Mouse (Mus musculus): Measurements from ENCODE around the gene Lrrc10b. TPM values are rescaled to one million over a fixed set of nuclear protein-coding genes. Genes with fewer than 3 reads are reported as not detected.
A peak's percentile ranks its signal among the peaks of the same experiment; 100 is the strongest.

The Lrrc10b gene
- total RNA-seq (2021), result 10 to 100 TPM; 58.7 to 58.9 TPM
- long read RNA-seq, experiment 1, transcript Lrrc10b-201 (1 exons, 2,103 nt), result major isoform, 91 of 92 reads
- long read RNA-seq, experiment 1, partial matches to known transcripts, result 0 of 92 reads
- long read RNA-seq, experiment 1, other reads (novel, unspliced or antisense), result 1 of 92 reads
- long read RNA-seq, experiment 2, transcript Lrrc10b-201 (1 exons, 2,103 nt), result major isoform, 106 of 106 reads
- long read RNA-seq, experiment 2, partial matches to known transcripts, result 0 of 106 reads
- long read RNA-seq, experiment 2, other reads (novel, unspliced or antisense), result 0 of 106 reads

DNA sequence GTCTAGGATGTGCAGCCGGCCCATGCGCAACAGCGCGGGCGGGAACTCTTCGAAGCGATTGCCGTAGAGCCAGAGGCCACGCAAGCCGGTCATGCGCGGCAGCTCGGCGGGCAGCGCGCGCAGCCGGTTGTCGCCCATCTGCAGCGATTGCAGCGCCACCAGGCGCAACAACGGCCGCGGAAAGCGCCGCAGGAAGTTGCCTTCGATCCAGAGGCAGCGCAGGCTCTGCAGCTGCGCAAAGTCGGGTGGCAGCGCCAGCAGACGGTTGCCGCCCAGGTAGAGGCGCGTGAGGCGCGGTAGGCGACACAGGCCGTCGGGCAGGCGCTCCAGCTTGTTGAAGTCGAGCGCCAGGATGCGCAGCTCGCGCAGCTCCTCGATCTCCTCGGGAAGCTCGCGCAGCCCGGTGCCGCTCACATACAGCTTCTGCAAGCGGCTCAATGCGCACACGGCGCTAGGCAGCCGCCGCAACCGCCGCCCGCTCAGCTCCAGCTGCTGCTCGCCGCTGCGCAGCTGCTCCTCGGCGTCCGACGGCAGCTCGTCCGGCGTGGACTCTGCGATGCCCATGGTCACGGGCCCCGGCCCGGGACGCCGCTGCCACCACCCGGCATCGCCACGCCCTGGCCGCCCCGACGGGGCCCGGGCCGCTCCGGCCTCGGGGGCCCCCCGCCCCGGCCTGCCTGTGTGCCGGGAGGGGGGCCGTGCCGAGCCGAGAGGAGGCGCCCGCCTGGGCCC lies at the start of gene Lrrc10b:
TSS of gene Lrrc10b (minus strand) at position 722 of the 732 bp plus-strand sequence.
- DNase-seq (ENCODE audit: low spot score in 2 of 2), result peak; percentile 67 to 80

DNA sequence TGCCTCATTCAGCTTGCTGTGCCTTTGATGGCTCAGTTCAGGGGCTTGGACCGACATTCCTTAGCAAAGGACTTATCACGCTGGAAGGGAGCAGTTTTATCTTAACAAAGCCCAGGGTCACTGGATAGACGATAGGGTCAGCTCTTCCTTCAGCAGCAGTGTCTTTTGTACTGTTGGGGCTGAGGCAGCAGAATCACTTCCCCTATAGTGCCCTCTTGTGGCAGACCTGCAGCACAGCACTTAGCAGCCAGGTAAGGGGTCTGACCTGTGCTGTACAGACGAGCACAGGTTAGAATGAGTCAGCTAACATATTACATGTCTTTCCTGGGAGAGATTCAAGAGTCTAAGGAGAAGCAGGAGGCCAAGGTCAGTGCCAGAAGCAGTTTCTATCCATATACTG lies 45.3 kb upstream of the Lrrc10b start:
- DNase-seq (ENCODE audit: low spot score in 2 of 2), result peak in 1 of 2 experiments; percentile 45

DNA sequence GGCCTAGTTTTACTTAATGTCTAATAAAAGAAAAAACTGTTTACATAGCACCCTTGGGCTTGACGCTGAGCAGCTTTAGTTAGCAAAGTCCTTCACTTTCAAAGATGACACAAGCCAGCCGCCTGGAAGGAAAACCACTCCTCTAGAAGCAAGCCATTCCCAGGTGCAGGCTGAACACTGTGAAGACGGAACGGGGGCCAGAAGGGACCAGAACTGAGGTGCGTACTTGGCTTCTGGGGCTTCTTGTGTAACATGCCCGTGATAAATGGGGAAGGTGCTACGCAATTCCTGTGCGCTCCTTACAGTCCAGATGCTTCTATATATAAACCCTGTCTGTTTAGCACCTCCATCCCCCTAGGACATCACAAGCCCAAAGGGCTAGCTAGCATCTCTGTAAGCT lies 43.3 kb upstream of the Lrrc10b start:
- DNase-seq (ENCODE audit: low spot score in 2 of 2), result no peak

GRCm38 (mm10) chr19:10497512-10498160 lies 40.4 kb upstream of the Lrrc10b start:
- no peak for DNase-seq (ENCODE audit: low spot score in 2 of 2)

- no peak for DNase-seq (ENCODE audit: low spot score in 2 of 2)
Measured at GRCm38 (mm10) chr19:10496976-10497375, 39.7 kb upstream of the Lrrc10b start.

DNA sequence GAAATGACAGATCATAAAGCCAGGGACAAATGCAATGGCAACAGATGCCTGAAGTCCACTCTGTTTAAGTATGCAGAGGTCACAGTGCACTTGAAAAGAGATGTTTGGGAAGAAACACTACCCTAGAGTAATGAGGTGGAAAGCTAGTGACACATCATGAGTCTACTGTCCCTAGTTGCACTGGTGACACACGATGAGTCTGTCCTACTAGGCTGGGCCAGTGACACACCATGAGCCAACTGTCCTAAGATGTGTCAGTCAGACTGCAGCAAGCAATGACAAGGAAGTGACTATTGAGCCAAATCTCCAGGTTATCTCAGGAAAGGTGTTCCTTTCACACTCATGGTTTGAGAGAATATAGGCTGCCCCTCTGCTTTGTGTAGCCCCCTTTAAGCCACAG lies 38.4 kb upstream of the Lrrc10b start:
- DNase-seq (ENCODE audit: low spot score in 2 of 2), result no peak

DNA sequence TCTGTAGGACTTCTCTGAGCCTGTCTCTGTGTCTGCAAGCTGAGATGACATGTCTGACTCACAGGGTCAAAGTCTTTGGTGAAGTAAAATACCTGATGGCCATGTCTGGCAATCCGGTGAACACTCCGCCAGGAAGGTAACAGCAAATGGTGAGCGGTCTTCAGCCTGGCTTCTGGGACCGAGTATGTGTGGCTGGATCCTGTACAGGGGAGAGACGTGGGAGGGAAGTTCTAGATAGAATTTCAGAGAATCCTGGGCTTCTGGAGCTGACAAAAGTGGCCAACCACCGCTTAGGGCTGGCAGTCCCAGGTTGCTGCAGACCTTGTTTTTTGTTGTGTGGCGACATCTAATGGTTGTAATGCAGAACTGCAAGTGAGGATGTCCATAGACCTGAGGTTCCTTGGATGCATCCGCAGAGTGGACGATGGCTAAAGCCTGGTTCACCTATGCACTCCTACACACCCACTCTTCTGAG lies 29.0 kb upstream of the Lrrc10b start:
- peak; percentile 59 to 76 for DNase-seq (ENCODE audit: low spot score in 2 of 2)

- DNase-seq (ENCODE audit: low spot score in 2 of 2), result no peak
Measured at GRCm38 (mm10) chr19:10482703-10483102, 25.4 kb upstream of the Lrrc10b start, which contains the start of gene Ppp1r32. Gene Ppp1r32 (minus strand): TSS chr19:10482928.

- DNase-seq (ENCODE audit: low spot score in 2 of 2), result no peak
Measured at GRCm38 (mm10) chr19:10479541-10479940, 22.3 kb upstream of the Lrrc10b start.

GRCm38 (mm10) chr19:10473779-10474178 lies 16.5 kb upstream of the Lrrc10b start:
- no peak for DNase-seq (ENCODE audit: low spot score in 2 of 2)

- no peak for DNase-seq (ENCODE audit: low spot score in 2 of 2)
Measured at GRCm38 (mm10) chr19:10472958-10473357, 15.7 kb upstream of the Lrrc10b start.

GRCm38 (mm10) chr19:10469171-10469658 lies 11.9 kb upstream of the Lrrc10b start:
- peak; percentile 60 to 74 for DNase-seq (ENCODE audit: low spot score in 2 of 2)

DNA sequence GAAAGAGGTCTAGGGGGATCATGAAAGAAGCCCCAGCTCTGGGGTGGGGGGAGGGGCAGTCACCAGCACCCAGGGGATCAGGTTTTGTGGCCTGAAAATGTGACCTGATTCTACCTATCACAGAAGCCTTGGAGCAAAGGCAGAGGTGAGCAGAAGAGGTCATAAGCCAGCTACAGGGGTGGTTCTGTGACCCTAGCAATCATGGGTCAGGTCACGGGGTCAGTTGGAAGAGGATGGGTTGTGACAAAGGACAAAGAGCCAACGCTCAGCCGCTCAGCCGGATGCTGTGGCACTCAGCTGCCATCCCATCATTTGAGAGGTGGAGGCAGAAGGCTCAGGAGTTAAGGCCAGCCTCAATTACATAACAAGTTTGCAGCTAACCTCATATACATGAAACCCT lies 7.2 kb upstream of the Lrrc10b start:
- DNase-seq (ENCODE audit: low spot score in 2 of 2), result no peak

DNA sequence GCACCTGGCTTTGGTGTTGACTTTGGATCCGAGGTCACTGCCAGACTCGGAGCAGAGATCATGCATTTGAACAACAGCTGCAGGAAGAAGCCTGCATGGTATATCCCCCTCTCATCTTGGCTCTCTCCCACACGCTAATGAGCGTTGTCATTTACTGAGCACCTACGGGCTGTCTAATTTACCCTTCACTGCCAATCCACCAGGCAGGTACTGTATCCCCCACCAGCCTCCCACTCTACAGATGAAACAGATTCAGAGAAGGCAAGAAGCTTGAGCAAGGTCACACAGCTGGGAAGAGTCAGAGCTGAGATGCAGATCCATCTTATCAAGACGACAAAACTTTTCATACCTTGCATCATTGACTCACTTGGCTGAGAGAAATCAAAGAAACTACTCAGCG lies 4.3 kb upstream of the Lrrc10b start:
- no peak for DNase-seq (ENCODE audit: low spot score in 2 of 2)

- peak in 1 of 2 experiments; percentile 54 for DNase-seq (ENCODE audit: low spot score in 2 of 2)
Measured at GRCm38 (mm10) chr19:10459907-10460306, 2.6 kb upstream of the Lrrc10b start.

GRCm38 (mm10) chr19:10458096-10458495 lies 823 bp upstream of the Lrrc10b start:
- peak in 1 of 2 experiments; percentile 57 for DNase-seq (ENCODE audit: low spot score in 2 of 2)

- DNase-seq (ENCODE audit: low spot score in 2 of 2), result peak; percentile 63 to 70
Measured at GRCm38 (mm10) chr19:10457484-10457800, 169 bp upstream of the Lrrc10b start.

- DNase-seq (ENCODE audit: low spot score in 2 of 2), result no peak
Measured at GRCm38 (mm10) chr19:10455437-10455806, 1.9 kb downstream of the Lrrc10b start.

DNA sequence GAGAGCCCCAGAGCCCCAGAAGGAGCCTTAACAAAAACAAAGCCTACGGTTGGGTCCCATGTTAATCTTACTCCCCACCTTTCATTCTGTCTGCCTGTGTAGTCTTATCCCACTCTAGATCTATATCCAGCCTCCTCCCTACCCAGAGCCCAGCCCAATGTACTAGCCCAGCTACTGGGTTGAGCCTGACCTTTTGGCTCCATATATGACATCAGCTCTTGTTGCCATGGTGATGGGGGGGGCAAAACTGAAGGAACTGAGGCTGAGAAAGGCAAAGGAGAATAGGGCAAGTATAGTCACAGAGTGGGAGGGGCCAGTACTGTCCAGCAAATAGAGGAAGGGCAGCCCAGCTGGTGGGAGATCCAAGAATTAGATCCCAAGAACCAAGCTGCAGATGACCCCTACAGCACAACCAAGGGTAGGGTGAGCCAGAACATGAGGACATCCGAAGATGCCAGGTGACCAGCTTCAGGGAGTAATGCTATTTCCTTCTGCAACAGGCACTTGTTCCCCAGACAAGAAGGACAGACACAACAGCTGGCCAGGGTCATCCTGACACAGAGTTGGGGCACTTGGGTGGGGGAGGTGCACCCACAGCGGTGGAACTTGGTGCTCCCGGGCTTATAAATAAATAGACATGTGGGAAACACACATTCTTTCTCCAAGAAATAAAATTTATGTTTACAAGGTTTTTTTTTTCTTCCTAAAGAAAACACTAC lies 2.4 kb downstream of the Lrrc10b start:
- DNase-seq (ENCODE audit: low spot score in 2 of 2), result no peak

GRCm38 (mm10) chr19:10449708-10450107 lies 7.6 kb downstream of the Lrrc10b start:
- peak; percentile 84 to 92 for DNase-seq (ENCODE audit: low spot score in 2 of 2)

GRCm38 (mm10) chr19:10449190-10449589 lies 8.1 kb downstream of the Lrrc10b start:
- DNase-seq (ENCODE audit: low spot score in 2 of 2), result no peak

Measured in layer of hippocampus, postnatal 14 days (tissue).